Mouse (Mus musculus) liver, embryonic 13.5 days (tissue): ENCODE data around the gene Dand5. TPM values are rescaled to one million over a fixed set of nuclear protein-coding genes. Genes with fewer than 3 reads are reported as not detected.

Experiments
- ATAC-seq: fragments of 200-750 bp; cut with Nextera tagmentation; 2 replicates; pipeline ENCODE4 v1.8.0; 2017; ENCODE audit warnings: low read depth, mild to moderate bottlenecking, moderate number of reproducible peaks, moderate library complexity
- DNase-seq: peaks from one replicate; pipeline ENCODE4 v3.0.0; 2022
- H3K27ac ChIP-seq: fragments of 300-500 bp; sonication (generic); 2 replicates; pipeline ENCODE4 v1.5.1; 2015; ENCODE audit warnings: moderate library complexity, mild to moderate bottlenecking, inconsistent platforms
- H3K27me3 ChIP-seq: fragments of 300-500 bp; sonication (generic); 2 replicates; pipeline ENCODE4 v1.6.1; 2015; ENCODE audit warnings: mild to moderate bottlenecking, inconsistent platforms
- H3K36me3 ChIP-seq: fragments of 300-500 bp; sonication (generic); 2 replicates; pipeline ENCODE4 v1.6.1; 2015; ENCODE audit warnings: mild to moderate bottlenecking, inconsistent platforms
- H3K4me1 ChIP-seq: fragments of 300-500 bp; sonication (generic); replicated peaks from 2 replicates; pipeline ENCODE4 v1.6.1; 2015; ENCODE audit warnings: inconsistent platforms
- H3K4me2 ChIP-seq: fragments of 300-500 bp; sonication (generic); 2 replicates; pipeline ENCODE4 v1.6.1; 2015; ENCODE audit warnings: inconsistent platforms, mild to moderate bottlenecking, moderate library complexity
- H3K4me3 ChIP-seq: fragments of 300-500 bp; sonication (generic); replicated peaks from 2 replicates; pipeline ENCODE4 v1.5.1; 2015; ENCODE audit warnings: mild to moderate bottlenecking, inconsistent platforms
- H3K9ac ChIP-seq: fragments of 300-500 bp; sonication (generic); 2 replicates; pipeline ENCODE4 v1.6.1; 2015; ENCODE audit warnings: mild to moderate bottlenecking, inconsistent platforms
- H3K9me3 ChIP-seq: fragments of 300-500 bp; sonication (generic); replicated peaks from 2 replicates; pipeline ENCODE4 v1.6.1; 2016; ENCODE audit warnings: inconsistent platforms
- WGBS: fragments of 180-500 bp; shearing (Covaris S2); methylation state at CpG from one replicate; pipeline ENCODE4 v1.1.7; 2015; ENCODE audit not compliant: insufficient replicate concordance; 5-methylcytosine and 5-hydroxymethylcytosine counted together
- polyA plus RNA-seq: library from polyadenylated mRNA; unstranded; fragments of >200 nt; fragmentation: Nextera tagmentation; extraction: Ambion mirVana; gene quantifications from 2 replicates; pipeline ENCODE4 v1.2.1, GENCODE M21; 2015

Gene Dand5
- polyA plus RNA-seq, 1 experiment from 2014 or later, result 3.7 TPM

DNA sequence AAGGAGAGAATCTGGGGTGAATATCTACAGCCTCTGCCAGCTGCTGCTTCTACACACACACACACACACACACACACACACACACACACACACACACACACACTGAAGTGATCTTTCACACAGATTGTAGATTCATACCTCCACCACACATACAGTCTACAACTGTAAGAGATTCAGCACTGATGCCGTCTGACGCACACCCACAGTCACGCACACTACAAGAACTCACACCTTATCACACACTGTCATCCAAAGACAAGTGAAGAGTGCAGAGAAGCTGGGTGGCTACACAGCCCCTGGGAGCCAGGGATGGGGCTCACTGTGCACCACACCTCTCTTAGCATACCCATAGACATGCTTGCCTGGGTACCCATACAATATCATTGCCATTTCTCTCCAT is 8.8 kb downstream of the Dand5 start:
- Histone ChIP-seq H3K27ac (no peak overlapping the region), H3K9me3 (no peaks in the 10 kb centered on the region), H3K36me3 (no peaks in the 10 kb centered on the region), H3K4me3 (no peak overlapping the region), H3K4me1 (peaks cover 42% of the 10 kb centered on the region), H3K4me2 (no peak overlapping the region), H3K9ac (no peak overlapping the region), H3K27me3 (peaks cover 31% of the 10 kb centered on the region)
- DNase-seq (no peak), ATAC-seq (no peak)
- 40% methylated on average over 3 of the region's 3 CpGs for WGBS

DNA sequence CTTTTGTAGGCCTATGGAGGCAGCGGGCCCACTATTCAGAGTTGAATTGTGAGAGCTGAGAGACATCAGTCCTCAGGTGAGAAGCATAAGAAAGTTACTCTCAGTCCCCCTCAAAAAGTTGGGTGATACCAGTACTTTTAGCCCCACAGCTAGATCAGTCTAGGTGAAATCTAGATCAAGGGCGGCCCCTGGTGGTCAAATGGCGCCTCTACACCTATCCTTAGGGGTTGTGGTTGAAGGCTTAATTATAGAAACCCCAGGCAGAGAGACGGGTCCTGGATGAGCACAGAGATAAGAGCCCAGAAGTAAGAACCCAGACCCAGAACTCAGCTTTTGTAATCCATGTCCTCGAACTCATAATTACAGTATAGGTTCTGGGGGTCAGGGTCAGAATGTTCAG is 9.6 kb downstream of the Dand5 start:
- peak; percentile 67 for DNase-seq
- no peak overlapping the region for H3K9ac ChIP-seq

DNA sequence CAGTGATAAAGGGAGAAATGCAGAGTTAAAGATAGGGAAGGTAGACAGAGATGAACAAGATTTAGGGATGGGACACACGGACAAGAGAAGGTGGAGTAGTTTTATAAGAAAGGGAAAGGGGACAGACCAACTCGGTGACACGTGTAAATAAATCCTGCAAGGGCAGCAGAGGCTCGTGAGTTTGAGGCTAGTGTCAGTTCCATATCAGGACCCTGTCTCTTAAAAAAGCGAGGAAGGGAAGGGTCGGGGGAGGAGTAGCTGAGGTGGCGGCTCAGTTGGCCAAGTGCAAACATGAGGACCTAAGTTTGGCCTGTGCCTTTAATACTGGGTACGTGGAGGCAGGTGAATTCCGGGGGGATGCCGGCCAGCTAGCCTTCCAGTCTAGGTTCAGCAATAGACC is 11.3 kb downstream of the Dand5 start:
- H3K9ac ChIP-seq, result peak overlapping the region; percentile 56
- ATAC-seq (no peak), DNase-seq (no peak)
- H3K27me3 ChIP-seq, result peaks cover 42% of the 10 kb centered on the region
- H3K27ac ChIP-seq, result no peak overlapping the region
- H3K4me2 ChIP-seq, result peak overlapping the region; percentile 68
- no peaks in the 10 kb centered on the region for H3K9me3 ChIP-seq
- no peaks in the 10 kb centered on the region for H3K36me3 ChIP-seq
- peaks cover 47% of the 10 kb centered on the region for H3K4me1 ChIP-seq
- WGBS, result 34% methylated on average over 10 of the region's 10 CpGs
- peak overlapping the region; percentile 48 for H3K4me3 ChIP-seq

More for the DNA sequence above, 9.6 kb downstream of the Dand5 start:
- ATAC-seq, result no peak
- WGBS, result 1% methylated on average over 5 of the region's 5 CpGs
- H3K4me1 ChIP-seq, result peaks cover 47% of the 10 kb centered on the region
- no peaks in the 10 kb centered on the region for H3K36me3 ChIP-seq
- no peak overlapping the region for H3K4me2 ChIP-seq
- H3K9me3 ChIP-seq, result no peaks in the 10 kb centered on the region
- H3K4me3 ChIP-seq, result no peak overlapping the region
- peaks cover 32% of the 10 kb centered on the region for H3K27me3 ChIP-seq
- H3K27ac ChIP-seq, result no peak overlapping the region; the same call in 1 of the 2 replicates

DNA sequence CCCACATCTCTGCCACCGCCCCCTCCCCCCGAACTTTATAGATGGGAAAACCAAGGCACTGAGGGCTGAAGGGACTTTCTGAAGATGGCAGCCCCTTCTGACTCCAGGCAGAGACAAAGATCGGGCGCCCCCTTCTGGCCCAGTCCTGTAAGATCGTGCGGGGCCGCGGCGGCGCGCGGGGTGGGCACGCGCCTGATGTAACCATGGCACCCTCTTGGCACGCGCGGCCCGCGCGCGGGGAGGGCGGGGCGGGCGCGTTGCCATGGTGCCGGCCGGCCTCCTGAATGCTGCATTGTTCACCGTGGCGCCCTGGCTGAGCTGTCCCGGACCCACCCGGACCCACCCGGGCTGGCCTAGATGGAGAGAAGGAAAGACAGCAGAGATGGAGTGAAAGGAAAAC is 11.7 kb downstream of the Dand5 start:
- peaks cover 46% of the 10 kb centered on the region for H3K27me3 ChIP-seq
- DNase-seq (peak; percentile 77), ATAC-seq (peak; percentile 41)
- peak overlapping the region; percentile 68 for H3K4me2 ChIP-seq
- no peaks in the 10 kb centered on the region for H3K36me3 ChIP-seq
- H3K4me3 ChIP-seq, result peak overlapping the region; percentile 48
- no peaks in the 10 kb centered on the region for H3K9me3 ChIP-seq
- H3K4me1 ChIP-seq, result peaks cover 46% of the 10 kb centered on the region
- under 1% methylated on average over 32 of the region's 32 CpGs for WGBS
- peak overlapping the region; percentile 19; the same call in 1 of the 2 replicates for H3K27ac ChIP-seq
- peak overlapping the region; percentile 56 for H3K9ac ChIP-seq

DNA sequence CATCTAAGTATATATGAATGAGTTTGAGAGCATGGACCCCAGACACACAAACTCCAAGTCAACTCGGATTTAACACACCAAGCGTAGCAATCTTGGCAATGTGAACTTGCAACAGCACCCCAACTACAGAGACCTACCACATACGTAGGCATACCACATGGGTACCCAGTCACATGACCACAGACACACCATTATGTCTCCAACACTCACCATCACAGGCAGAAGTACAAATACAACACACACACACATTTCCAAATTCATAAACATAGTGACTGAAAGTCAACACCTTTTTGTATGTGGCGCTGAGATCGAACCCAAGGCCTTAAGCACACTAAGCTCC is 12.7 kb downstream of the Dand5 start:
- Histone ChIP-seq H3K9me3 (no peaks in the 10 kb centered on the region), H3K27ac (no peak overlapping the region), H3K36me3 (no peaks in the 10 kb centered on the region), H3K9ac (no peak overlapping the region), H3K4me2 (no peak overlapping the region), H3K4me3 (no peak overlapping the region), H3K27me3 (peaks cover 56% of the 10 kb centered on the region), H3K4me1 (peaks cover 36% of the 10 kb centered on the region)
- ATAC-seq, result no peak
- DNase-seq, result no peak
- 70% methylated on average over 5 of the region's 5 CpGs for WGBS

DNA sequence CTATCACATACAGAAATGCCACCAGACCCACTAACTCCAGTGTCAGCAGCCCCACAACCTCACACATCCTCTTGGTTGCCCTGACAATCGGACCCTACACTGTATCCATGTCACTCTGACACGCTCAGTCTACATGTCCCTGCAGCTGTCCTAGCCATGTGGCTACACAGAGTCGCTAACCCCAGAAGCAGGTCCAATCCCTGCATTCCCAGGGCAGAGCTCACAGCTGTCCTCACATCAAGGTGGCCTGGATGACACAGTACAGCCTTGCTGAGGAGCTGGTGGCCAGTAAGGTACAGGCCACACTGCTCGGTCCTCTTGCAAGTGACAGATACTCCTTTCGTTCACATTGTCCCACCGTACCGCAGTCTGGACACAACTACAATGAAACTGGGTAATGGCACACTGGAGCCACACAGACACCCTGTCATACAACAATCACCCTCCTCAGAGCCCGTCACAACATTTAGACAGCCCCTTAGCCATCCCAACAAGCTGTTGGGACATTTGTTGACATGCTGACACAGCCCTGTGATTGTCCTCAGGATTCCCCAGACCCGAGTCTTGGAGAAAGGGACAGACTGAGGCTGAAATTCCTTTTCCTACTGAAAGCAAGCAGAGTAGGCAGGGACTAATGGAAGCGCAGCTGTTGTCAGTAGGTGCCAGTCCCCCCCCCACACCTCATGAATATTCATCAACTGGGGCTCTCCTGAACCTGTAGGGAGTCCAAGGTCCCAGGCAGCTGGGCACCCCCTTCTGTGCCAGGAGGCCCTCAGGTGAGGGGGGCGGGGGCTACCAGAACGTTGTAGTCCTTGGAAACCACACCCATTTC is 13.3 kb downstream of the Dand5 start:
- 71% methylated on average over 12 of the region's 12 CpGs for WGBS
- Histone ChIP-seq H3K4me1 (peaks cover 33% of the 10 kb centered on the region), H3K9me3 (no peaks in the 10 kb centered on the region), H3K4me2 (no peak overlapping the region), H3K27ac (no peak overlapping the region), H3K36me3 (no peaks in the 10 kb centered on the region), H3K4me3 (no peak overlapping the region), H3K9ac (no peak overlapping the region), H3K27me3 (peaks cover 58% of the 10 kb centered on the region)
- DNase-seq (no peak), ATAC-seq (no peak)

DNA sequence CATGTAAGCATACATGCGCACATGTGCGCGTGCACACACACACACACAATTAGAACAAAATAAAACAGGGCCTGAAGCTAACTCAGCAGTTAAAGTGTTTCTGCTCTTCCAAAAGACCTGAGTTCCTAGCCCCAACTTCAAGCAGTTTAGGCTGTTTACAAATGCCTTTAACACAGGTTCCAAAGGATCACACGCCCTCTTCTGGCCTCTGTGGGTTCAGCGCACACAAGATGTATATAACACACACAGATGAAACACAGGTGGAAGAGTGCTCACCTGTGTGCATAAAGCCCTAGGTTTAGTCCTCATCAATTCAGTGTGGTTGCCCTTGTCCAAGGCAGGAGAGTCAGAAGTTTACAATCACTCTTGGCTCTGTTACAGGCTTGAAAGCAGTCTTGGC is 16.6 kb downstream of the Dand5 start:
- H3K27me3 ChIP-seq, result peaks cover 69% of the 10 kb centered on the region

DNA sequence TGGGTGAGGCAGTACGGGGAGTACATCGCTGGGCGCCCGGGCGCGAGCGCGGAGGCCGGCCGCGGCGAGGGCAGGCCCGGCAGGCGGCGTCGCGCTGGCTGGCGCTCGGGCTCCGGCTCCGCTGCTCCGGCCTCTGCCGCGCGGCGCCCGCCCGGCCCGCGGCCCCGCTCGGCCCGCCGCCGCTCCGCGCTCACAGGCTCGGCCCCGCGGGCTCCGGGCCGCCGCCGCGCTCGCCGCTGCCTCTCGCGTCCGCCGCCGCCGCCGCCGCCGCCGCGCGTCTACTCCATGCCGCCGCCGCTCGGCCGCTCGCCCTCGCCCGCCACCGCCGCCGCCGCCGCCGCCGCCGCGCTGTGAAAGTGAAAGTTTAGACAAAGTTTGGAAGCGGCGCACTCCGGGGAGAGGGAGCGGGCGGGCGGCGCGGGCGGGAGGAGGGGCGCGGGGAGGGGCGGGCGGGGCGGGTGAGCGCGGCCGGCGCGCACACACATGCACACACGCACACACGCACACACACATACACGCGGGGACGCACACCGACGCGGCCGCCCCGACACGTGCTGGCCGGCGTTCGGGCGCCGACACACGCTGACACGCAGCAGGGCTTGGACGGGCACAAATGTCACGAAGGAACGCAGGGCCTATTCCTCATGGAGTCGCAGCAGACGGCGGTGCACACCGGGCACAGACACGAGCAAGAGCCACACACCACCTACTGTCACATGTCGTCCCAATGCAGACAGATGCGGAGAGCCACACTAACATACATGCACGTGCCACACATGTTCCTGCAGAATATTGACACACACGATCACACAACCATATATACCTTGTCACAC is 22.4 kb downstream of the Dand5 start, which contains the start of gene Nfix:
TSS of gene Nfix (minus strand) at position 346 of the 833 bp plus-strand sequence.
- WGBS, result under 1% methylated on average over 76 of the region's 125 CpGs
- H3K27ac ChIP-seq, result peak within 1 kb of the TSS; percentile 34
- peaks cover 99% of the 10 kb centered on the region for H3K27me3 ChIP-seq
- H3K9me3 ChIP-seq, result no peaks in the 10 kb centered on the region
- ATAC-seq (peak; percentile 44), DNase-seq (no peak)
- no peaks in the 10 kb centered on the region for H3K36me3 ChIP-seq
- H3K4me2 ChIP-seq, result peak within 1 kb of the TSS; percentile 99
- peak within 1 kb of the TSS; percentile 78 for H3K4me3 ChIP-seq
- peaks cover 27% of the 10 kb centered on the region for H3K4me1 ChIP-seq
- H3K9ac ChIP-seq, result peak within 1 kb of the TSS; percentile 81

More for the DNA sequence above, 16.6 kb downstream of the Dand5 start:
- no peak overlapping the region for H3K9ac ChIP-seq
- ATAC-seq (no peak), DNase-seq (no peak)
- H3K4me1 ChIP-seq, result peaks cover 24% of the 10 kb centered on the region
- no peaks in the 10 kb centered on the region for H3K9me3 ChIP-seq
- no peak overlapping the region for H3K4me2 ChIP-seq
- no peaks in the 10 kb centered on the region for H3K36me3 ChIP-seq
- H3K27ac ChIP-seq, result no peak overlapping the region
- 96% methylated on average over 5 of the region's 5 CpGs for WGBS
- no peak overlapping the region for H3K4me3 ChIP-seq

DNA sequence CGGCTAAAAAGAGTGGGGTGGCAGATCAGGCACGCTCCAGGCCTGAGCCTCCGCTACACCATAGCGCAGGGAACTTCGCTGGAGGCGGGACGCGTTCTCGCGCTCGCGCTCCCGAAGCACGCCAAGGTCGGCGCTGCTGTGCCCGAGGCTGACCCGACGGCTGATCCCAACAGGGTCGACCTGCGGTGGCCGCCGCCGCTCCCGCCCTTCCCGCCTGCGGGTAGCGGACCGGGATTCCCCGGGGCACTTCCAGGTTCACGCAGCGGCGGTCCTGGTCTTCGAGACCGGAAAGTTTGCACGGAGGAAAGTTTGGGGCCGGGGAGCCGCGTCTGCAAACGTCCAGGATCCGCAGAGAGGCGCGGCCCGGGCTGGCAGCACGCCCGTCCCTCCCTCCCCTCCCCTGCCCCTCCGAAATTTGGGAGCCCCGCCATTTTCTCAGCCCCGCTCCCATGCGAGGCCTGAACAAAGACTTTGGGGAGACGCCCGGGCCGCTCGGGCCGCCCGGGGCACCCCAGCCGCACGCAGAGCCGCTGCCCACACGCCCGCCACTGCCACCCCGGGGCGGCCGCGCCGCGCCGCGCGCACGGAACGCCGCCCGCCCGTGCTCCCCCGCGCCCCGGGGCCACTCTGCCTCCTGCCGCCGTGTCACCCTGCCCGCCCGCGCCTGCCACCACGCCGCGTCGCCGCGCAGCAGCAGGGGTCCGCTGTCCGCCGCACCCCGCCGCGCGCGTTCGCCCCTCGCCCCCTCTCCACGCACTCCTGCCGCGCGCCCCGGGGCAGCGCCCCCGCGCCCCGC is 23.3 kb downstream of the Dand5 start:
- Histone ChIP-seq H3K9me3 (no peaks in the 10 kb centered on the region), H3K27ac (peak overlapping the region; percentile 34), H3K9ac (peak overlapping the region; percentile 81), H3K27me3 (peaks cover 99% of the 10 kb centered on the region), H3K4me2 (peak overlapping the region; percentile 99), H3K4me1 (peaks cover 31% of the 10 kb centered on the region), H3K4me3 (peak overlapping the region; percentile 78), H3K36me3 (no peaks in the 10 kb centered on the region)
- WGBS, result 1% methylated on average over 87 of the region's 108 CpGs
- DNase-seq (no peak), ATAC-seq (peak; percentile 57)

DNA sequence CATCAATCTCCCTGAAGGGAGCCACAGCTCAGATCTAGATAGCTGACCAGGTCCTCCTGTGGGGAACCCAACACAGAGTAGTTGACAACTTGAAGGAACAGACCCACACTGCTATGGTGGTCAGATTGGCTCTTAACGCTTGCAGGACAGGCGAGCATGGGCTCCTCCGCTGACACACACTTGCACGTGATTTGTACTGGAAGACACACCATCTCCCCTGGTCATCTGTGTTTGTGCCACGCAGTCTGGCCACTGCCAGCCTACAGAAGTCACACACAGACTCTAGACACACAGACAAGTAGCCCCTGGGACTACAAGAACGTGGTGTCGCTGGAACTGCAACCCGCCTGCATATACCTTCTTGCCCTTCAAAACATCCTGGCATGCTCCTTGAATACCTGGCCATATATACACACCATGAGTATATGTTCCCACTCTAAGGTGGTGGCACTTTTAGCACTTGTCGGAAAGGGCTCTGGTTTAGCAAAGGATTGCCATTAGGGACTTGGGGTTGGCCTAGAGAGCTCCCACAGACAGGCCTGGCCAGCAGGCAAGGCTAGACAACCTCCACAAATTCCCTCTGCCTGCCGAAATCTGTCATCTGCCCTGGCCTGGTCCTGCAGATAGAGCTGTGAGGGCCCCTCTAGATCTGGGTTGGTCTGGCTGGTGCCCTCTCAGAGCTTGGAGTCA is 24.0 kb downstream of the Dand5 start:
- peaks cover 36% of the 10 kb centered on the region for H3K4me1 ChIP-seq
- H3K27ac ChIP-seq, result no peak overlapping the region
- H3K27me3 ChIP-seq, result peaks cover 99% of the 10 kb centered on the region
- H3K4me2 ChIP-seq, result peak overlapping the region; percentile 99
- peak overlapping the region; percentile 81 for H3K9ac ChIP-seq
- H3K4me3 ChIP-seq, result peak overlapping the region; percentile 78
- H3K9me3 ChIP-seq, result no peaks in the 10 kb centered on the region
- DNase-seq, result no peak
- ATAC-seq, result no peak; the same call in 1 of the 2 replicates
- no peaks in the 10 kb centered on the region for H3K36me3 ChIP-seq
- WGBS, result 58% methylated on average over 10 of the region's 10 CpGs
